Mouse (Mus musculus): ENCODE measurements at regions not wholly inside any gene's neighbourhood (a gene's known extent, or its start where the extent isn't known, plus 50 kb on each side); places are given as distances from the start of the nearest gene placed in this dataset.

DNA sequence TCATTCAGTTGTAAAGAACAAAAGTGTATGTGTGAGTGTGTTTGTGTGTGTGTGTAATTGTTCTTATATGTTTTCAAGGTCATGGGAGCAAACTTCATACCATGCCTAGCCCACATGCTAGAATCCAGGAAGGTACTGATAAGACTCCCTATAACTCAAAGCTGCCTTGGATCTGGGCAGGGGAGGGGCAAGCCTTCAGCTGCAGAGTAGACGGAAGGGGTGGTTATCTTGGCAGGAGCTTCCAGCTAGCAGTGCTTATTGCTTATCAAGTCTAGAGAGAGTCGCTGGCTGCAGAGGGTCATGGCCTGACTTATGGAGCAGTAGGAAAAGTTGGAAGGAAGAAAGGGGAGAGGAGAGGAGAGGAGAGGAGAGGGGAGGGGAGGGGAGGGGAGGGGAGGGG lies 172.0 kb downstream of the Ajap1 start:
- H3K36me3 ChIP-seq (ENCODE audit: control insufficient read depth, insufficient read depth), result no peaks in the 10 kb centered on the region
- H3K4me3 ChIP-seq (ENCODE audit: insufficient read depth, poor library complexity, severe bottlenecking), result no peak overlapping the region
- no peaks in the 10 kb centered on the region for H3K79me2 ChIP-seq (ENCODE audit: control insufficient read depth, insufficient read depth)
- TF ChIP-seq CTCF (IDR thresholded peaks at IDR 0.05; ENCODE audit: control insufficient read depth, insufficient read depth, insufficient read length), result no peak
- TF ChIP-seq MYOG (IDR thresholded peaks at IDR 0.05; ENCODE audit: control insufficient read depth, extremely low read depth, insufficient read length), result no peak
- no peak for TF ChIP-seq FOSL1 (IDR thresholded peaks at IDR 0.05; ENCODE audit: insufficient read depth, low read length, poor library complexity, severe bottlenecking)
- no peak for TF ChIP-seq USF1 (IDR thresholded peaks at IDR 0.05; ENCODE audit: low read depth)
- no peak for TF ChIP-seq MAX (IDR thresholded peaks at IDR 0.05)
- TF ChIP-seq CEBPB (IDR thresholded peaks at IDR 0.05; ENCODE audit: low read depth), result no peak
- no peak for TF ChIP-seq MYOD1 (IDR thresholded peaks at IDR 0.05; ENCODE audit: control insufficient read depth, insufficient read length, low read depth)
- H3K79me3 ChIP-seq (ENCODE audit: low read depth), result no peaks in the 10 kb centered on the region
- H3K27me3 ChIP-seq (ENCODE audit: control insufficient read depth, insufficient read depth, insufficient read length), result no peaks in the 10 kb centered on the region
- no peak overlapping the region for H3ac ChIP-seq (ENCODE audit: control insufficient read depth, insufficient read length, low read depth)

DNA sequence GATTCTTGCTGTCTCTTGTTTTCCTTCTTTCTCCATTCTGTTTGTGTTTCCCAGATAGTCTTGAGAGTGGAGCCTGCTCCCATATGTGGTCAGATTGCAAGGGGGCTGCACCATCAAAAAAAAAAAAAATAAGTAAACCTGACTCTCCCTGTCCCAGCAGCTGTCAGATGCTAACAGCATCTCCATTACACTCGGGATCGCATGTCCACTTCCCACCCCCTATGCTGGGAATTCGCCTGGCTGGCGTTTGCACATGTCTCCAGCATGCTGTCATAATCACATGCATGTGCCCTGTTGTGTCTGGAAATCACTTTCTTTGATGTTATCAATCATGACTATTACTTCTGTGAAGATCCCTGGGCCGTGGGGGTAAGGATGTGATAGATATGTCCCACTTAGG lies 179.1 kb downstream of the Ajap1 start:
- H3ac ChIP-seq (ENCODE audit: control insufficient read depth, insufficient read length, low read depth), result no peak overlapping the region
- H3K4me3 ChIP-seq (ENCODE audit: insufficient read depth, poor library complexity, severe bottlenecking), result no peak overlapping the region
- no peaks in the 10 kb centered on the region for H3K27me3 ChIP-seq (ENCODE audit: control insufficient read depth, insufficient read depth, insufficient read length)
- no peaks in the 10 kb centered on the region for H3K79me2 ChIP-seq (ENCODE audit: control insufficient read depth, insufficient read depth)
- no peak for TF ChIP-seq FOSL1 (IDR thresholded peaks at IDR 0.05; ENCODE audit: insufficient read depth, low read length, poor library complexity, severe bottlenecking)
- no peak for TF ChIP-seq MYOG (IDR thresholded peaks at IDR 0.05; ENCODE audit: control insufficient read depth, extremely low read depth, insufficient read length)
- no peak for TF ChIP-seq USF1 (IDR thresholded peaks at IDR 0.05; ENCODE audit: low read depth)
- TF ChIP-seq MYOD1 (IDR thresholded peaks at IDR 0.05; ENCODE audit: control insufficient read depth, insufficient read length, low read depth), result no peak
- TF ChIP-seq CEBPB (IDR thresholded peaks at IDR 0.05; ENCODE audit: low read depth), result no peak
- TF ChIP-seq CTCF (IDR thresholded peaks at IDR 0.05; ENCODE audit: control insufficient read depth, insufficient read depth, insufficient read length), result no peak
- TF ChIP-seq MAX (IDR thresholded peaks at IDR 0.05), result no peak
- H3K36me3 ChIP-seq (ENCODE audit: control insufficient read depth, insufficient read depth), result no peaks in the 10 kb centered on the region
- no peaks in the 10 kb centered on the region for H3K79me3 ChIP-seq (ENCODE audit: low read depth)

DNA sequence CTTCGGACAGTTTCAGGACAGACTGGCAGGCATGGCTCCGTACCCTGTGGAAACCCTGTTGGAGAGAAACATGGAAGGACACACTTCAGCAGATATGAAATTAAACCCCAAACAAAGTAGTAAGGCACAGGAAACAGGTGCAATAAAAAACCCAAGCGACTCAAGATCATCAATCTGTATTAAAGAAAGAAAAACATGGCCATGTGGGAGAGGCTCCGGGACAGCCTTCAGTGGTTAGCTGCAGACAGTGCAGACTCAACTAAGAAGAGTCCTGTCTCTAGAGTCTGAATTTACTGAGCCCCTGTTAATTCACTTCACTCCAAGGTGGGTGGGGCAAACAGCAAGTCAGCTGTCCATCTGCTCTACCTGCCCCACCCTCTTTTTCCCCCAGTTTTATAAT lies 179.8 kb downstream of the Ajap1 start:
- H3ac ChIP-seq (ENCODE audit: control insufficient read depth, insufficient read length, low read depth), result no peak overlapping the region
- no peak overlapping the region for H3K4me3 ChIP-seq (ENCODE audit: insufficient read depth, poor library complexity, severe bottlenecking)
- no peaks in the 10 kb centered on the region for H3K79me3 ChIP-seq (ENCODE audit: low read depth)
- no peaks in the 10 kb centered on the region for H3K36me3 ChIP-seq (ENCODE audit: control insufficient read depth, insufficient read depth)
- H3K27me3 ChIP-seq (ENCODE audit: control insufficient read depth, insufficient read depth, insufficient read length), result no peaks in the 10 kb centered on the region
- no peaks in the 10 kb centered on the region for H3K79me2 ChIP-seq (ENCODE audit: control insufficient read depth, insufficient read depth)
- no peak for TF ChIP-seq MAX (IDR thresholded peaks at IDR 0.05)
- TF ChIP-seq MYOD1 (IDR thresholded peaks at IDR 0.05; ENCODE audit: control insufficient read depth, insufficient read length, low read depth), result no peak
- TF ChIP-seq FOSL1 (IDR thresholded peaks at IDR 0.05; ENCODE audit: insufficient read depth, low read length, poor library complexity, severe bottlenecking), result no peak
- TF ChIP-seq USF1 (IDR thresholded peaks at IDR 0.05; ENCODE audit: low read depth), result no peak
- no peak for TF ChIP-seq CEBPB (IDR thresholded peaks at IDR 0.05; ENCODE audit: low read depth)
- no peak for TF ChIP-seq MYOG (IDR thresholded peaks at IDR 0.05; ENCODE audit: control insufficient read depth, extremely low read depth, insufficient read length)
- TF ChIP-seq CTCF (IDR thresholded peaks at IDR 0.05; ENCODE audit: control insufficient read depth, insufficient read depth, insufficient read length), result no peak

DNA sequence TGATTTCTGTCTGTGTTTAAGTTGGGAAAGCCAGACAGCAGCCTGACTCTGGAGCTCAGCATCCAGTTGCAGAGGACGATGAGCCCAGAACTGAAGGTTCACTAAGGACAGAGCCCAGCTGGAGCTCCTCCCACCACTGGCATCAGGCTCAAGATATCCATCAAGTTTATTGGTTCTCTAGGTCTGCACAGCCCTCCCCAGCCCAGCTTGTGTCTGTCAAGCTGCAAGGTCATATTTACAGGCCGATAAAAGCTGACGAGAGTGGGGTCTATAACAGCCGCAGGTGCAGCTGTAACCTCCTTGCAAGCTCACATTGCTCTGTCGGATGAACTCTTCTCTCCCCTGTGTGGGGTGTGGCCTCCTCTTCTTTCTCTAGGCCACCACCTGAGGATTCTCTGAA lies 184.3 kb downstream of the Ajap1 start:
- no peaks in the 10 kb centered on the region for H3K79me2 ChIP-seq (ENCODE audit: control insufficient read depth, insufficient read depth)
- H3K36me3 ChIP-seq (ENCODE audit: control insufficient read depth, insufficient read depth), result no peaks in the 10 kb centered on the region
- no peak overlapping the region for H3K4me3 ChIP-seq (ENCODE audit: insufficient read depth, poor library complexity, severe bottlenecking)
- no peak for TF ChIP-seq CTCF (IDR thresholded peaks at IDR 0.05; ENCODE audit: control insufficient read depth, insufficient read depth, insufficient read length)
- TF ChIP-seq MAX (IDR thresholded peaks at IDR 0.05), result no peak
- no peak for TF ChIP-seq MYOG (IDR thresholded peaks at IDR 0.05; ENCODE audit: control insufficient read depth, extremely low read depth, insufficient read length)
- no peak for TF ChIP-seq FOSL1 (IDR thresholded peaks at IDR 0.05; ENCODE audit: insufficient read depth, low read length, poor library complexity, severe bottlenecking)
- no peak for TF ChIP-seq USF1 (IDR thresholded peaks at IDR 0.05; ENCODE audit: low read depth)
- no peak for TF ChIP-seq CEBPB (IDR thresholded peaks at IDR 0.05; ENCODE audit: low read depth)
- no peak overlapping the region for H3ac ChIP-seq (ENCODE audit: control insufficient read depth, insufficient read length, low read depth)
- H3K79me3 ChIP-seq (ENCODE audit: low read depth), result no peaks in the 10 kb centered on the region
- no peaks in the 10 kb centered on the region for H3K27me3 ChIP-seq (ENCODE audit: control insufficient read depth, insufficient read depth, insufficient read length)

DNA sequence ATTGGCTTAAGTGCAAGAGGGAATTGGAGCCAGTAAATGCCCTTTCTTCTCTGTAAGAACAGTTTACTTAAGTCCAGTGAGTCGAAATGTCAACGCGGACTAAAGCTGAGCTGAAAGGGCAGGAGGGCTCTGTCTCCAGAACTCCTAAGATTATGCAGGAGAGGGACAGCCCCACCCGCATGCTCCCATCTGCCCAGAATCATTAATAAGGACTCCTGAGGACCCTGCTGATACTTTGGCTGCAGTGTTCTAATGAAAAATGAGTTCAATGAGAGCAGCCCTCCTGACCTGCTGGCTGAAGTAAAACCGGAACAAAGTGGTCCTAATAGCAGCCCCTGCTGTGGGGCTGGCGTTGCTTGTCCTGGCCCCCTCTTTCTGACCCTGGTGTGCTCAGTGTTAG lies 187.8 kb downstream of the Ajap1 start:
- no peaks in the 10 kb centered on the region for H3K79me2 ChIP-seq (ENCODE audit: control insufficient read depth, insufficient read depth)
- no peaks in the 10 kb centered on the region for H3K79me3 ChIP-seq (ENCODE audit: low read depth)
- no peaks in the 10 kb centered on the region for H3K36me3 ChIP-seq (ENCODE audit: control insufficient read depth, insufficient read depth)
- no peak overlapping the region for H3ac ChIP-seq (ENCODE audit: control insufficient read depth, insufficient read length, low read depth)
- TF ChIP-seq MYOG (IDR thresholded peaks at IDR 0.05; ENCODE audit: control insufficient read depth, extremely low read depth, insufficient read length) (no peak), MYOD1 (IDR thresholded peaks at IDR 0.05; ENCODE audit: control insufficient read depth, insufficient read length, low read depth) (no peak), FOSL1 (IDR thresholded peaks at IDR 0.05; ENCODE audit: insufficient read depth, low read length, poor library complexity, severe bottlenecking) (no peak), CTCF (IDR thresholded peaks at IDR 0.05; ENCODE audit: control insufficient read depth, insufficient read depth, insufficient read length) (no peak), MAX (IDR thresholded peaks at IDR 0.05) (no peak), CEBPB (IDR thresholded peaks at IDR 0.05; ENCODE audit: low read depth) (no peak), USF1 (IDR thresholded peaks at IDR 0.05; ENCODE audit: low read depth) (no peak)
- H3K4me3 ChIP-seq (ENCODE audit: insufficient read depth, poor library complexity, severe bottlenecking), result no peak overlapping the region
- no peaks in the 10 kb centered on the region for H3K27me3 ChIP-seq (ENCODE audit: control insufficient read depth, insufficient read depth, insufficient read length)

DNA sequence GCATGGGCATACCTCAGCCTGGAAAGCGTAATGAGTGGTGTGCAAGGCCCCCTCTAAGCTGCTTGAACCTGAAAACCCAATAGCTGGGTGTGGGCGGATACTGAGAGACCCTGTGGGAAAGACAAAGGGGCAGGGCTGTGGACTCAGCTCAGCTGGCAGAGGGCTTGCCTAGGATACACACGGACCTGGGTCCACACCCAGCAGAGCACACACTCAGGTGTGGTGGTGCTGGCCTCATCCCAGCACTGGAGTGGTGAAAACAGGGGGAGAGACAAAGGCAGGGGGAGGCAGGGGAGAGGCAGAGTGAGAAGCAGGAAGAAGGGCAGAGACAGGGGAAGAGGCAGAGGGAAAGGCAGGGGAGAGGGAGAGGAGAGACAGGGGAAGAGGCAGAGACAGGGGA lies 189.5 kb downstream of the Ajap1 start:
- H3K36me3 ChIP-seq (ENCODE audit: control insufficient read depth, insufficient read depth), result no peaks in the 10 kb centered on the region
- H3K27me3 ChIP-seq (ENCODE audit: control insufficient read depth, insufficient read depth, insufficient read length), result no peaks in the 10 kb centered on the region
- no peaks in the 10 kb centered on the region for H3K79me3 ChIP-seq (ENCODE audit: low read depth)
- TF ChIP-seq CEBPB (IDR thresholded peaks at IDR 0.05; ENCODE audit: low read depth) (no peak), USF1 (IDR thresholded peaks at IDR 0.05; ENCODE audit: low read depth) (no peak), MYOD1 (IDR thresholded peaks at IDR 0.05; ENCODE audit: control insufficient read depth, insufficient read length, low read depth) (no peak), CTCF (IDR thresholded peaks at IDR 0.05; ENCODE audit: control insufficient read depth, insufficient read depth, insufficient read length) (no peak), MAX (IDR thresholded peaks at IDR 0.05) (no peak), MYOG (IDR thresholded peaks at IDR 0.05; ENCODE audit: control insufficient read depth, extremely low read depth, insufficient read length) (no peak), FOSL1 (IDR thresholded peaks at IDR 0.05; ENCODE audit: insufficient read depth, low read length, poor library complexity, severe bottlenecking) (no peak)
- H3ac ChIP-seq (ENCODE audit: control insufficient read depth, insufficient read length, low read depth), result no peak overlapping the region
- no peaks in the 10 kb centered on the region for H3K79me2 ChIP-seq (ENCODE audit: control insufficient read depth, insufficient read depth)
- H3K4me3 ChIP-seq (ENCODE audit: insufficient read depth, poor library complexity, severe bottlenecking), result no peak overlapping the region

All from C2C12 (cell line).